Mouse (Mus musculus) embryo, embryonic 11.5 days (tissue): ENCODE measurements around the gene Plpp6.

Experiments used
- DNase-seq: peaks from one replicate; pipeline ENCODE4 v3.0.0-alpha.2; 2012; ENCODE audit warnings: low read depth, low spot score

The Plpp6 gene

GRCm38 (mm10) chr19:28963842-28964551, at the start of gene Plpp6:
Gene Plpp6, plus strand, starts transcription at chr19:28963953.
- no peak for DNase-seq

- DNase-seq = no peak
Observed at GRCm38 (mm10) chr19:28914598-28914997, 49.2 kb upstream of the Plpp6 start.

DNA sequence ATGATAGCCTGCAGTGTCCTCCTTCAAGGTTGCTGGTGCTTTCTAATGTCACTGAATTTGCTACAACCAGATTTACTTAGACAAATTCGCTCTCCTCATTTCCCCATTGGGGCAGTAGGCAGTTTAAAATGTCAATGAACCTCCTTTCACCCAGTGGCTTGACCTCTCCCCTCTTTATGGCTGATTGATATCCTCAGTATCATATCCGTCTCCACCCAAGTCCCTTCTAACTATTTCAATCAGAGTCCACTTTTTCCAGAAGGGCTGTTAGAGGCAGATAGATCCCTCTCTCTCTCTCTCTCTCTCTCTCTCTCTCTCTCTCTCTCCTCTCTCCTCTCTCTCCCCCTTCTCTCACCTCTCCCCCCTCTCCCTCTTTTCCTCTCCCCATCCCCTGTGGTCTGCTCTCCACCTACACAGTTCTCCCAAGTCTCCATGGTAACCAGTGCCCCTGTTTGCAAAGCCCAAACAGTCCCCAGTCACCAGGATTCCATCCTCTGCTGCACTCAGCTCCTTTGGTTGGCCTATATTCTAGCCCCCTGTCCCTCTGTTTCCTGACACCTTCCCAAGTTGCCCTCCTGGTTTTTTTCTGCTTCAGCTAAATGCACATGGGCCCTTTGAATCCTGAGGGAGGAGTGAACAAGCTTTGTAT, 48.0 kb upstream of the Plpp6 start:
- DNase-seq = no peak

- DNase-seq = no peak
Observed at GRCm38 (mm10) chr19:28916492-28916891, 47.3 kb upstream of the Plpp6 start.

- no peak for DNase-seq
Observed at GRCm38 (mm10) chr19:28917839-28918238, 45.9 kb upstream of the Plpp6 start.

- no peak for DNase-seq
Observed at GRCm38 (mm10) chr19:28926366-28926765, 37.4 kb upstream of the Plpp6 start.

- DNase-seq = no peak
Observed at GRCm38 (mm10) chr19:28927396-28927795, 36.4 kb upstream of the Plpp6 start.

DNA sequence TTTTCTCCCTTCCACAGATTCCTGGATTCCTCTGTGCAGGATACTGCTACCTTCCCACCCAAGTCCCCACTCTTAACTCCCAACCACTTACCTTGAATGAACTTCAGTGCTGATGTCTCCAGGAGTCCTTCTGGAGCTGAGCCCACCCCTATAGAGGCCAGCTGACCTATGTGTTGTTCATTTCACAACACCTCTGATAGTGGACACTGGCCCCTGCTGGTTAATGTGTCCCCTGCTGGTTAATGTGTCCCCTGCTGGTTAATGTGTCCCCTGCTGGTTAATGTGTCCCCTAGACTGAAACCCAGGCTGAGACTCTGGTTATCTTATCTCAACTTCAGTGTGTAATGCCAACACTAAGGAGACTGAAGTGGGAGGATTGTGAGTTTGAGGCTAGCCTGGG, 34.7 kb upstream of the Plpp6 start:
- no peak for DNase-seq

- DNase-seq = no peak
Observed at GRCm38 (mm10) chr19:28934897-28935296, 28.9 kb upstream of the Plpp6 start.

DNA sequence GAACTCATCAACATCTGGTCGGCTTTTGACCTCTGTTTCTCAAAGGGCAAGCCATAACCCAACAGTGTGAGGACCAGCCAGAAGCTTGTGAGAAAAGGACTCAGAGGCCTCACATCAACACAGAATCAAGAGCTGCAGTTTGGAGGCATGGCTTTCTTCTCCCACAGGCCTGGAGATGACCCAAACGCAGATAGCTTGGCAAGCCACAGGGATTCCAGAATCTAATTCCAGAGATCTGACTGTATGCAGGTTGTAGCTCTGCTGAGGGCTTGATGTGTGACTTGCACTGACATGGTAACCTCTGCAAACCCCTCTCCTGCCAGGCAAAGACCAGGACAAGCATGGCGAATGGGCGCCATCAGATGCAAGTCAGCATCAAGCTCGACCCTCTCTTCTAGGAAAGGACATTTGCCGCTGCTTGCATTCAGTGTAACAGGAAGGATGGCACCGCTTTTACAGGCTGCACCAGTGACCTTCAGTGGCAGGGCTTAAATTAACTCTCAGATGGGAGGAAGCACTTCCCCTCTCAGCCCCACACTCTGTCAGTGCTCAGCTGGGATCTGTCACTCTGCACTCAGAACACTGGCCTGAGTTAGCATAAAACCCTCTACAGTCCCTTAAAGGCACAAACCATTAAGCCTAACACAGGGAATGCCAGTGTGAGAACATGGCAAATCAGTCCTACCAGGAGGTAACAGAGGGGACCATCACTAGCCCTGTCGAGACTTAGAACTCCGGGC, 23.4 kb upstream of the Plpp6 start:
- DNase-seq = no peak

DNA sequence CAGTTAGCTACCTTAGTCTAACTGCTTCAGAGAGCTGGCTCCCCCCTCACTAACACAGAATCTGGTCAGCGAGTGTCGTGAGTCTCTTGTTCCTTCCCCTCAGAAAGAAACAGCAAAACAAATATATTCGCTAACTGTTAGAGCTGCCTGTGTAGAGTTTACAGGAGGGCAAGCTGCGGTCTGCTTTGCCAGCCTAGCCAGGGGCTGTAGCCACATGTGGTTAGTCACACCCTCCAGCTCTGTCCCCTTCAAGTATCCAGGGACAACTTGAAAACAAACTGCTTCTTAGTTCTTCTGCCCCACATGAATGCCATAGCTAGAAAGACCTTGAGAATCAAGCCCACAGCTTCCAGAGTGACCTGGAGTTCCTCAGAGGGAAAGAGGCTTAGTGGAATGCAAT, 22.5 kb upstream of the Plpp6 start:
- no peak for DNase-seq

GRCm38 (mm10) chr19:28946782-28947181, 17.0 kb upstream of the Plpp6 start:
- DNase-seq = no peak

- no peak for DNase-seq
Observed at GRCm38 (mm10) chr19:28947311-28947710, 16.4 kb upstream of the Plpp6 start.

GRCm38 (mm10) chr19:28951251-28951650, 12.5 kb upstream of the Plpp6 start:
- no peak for DNase-seq

DNA sequence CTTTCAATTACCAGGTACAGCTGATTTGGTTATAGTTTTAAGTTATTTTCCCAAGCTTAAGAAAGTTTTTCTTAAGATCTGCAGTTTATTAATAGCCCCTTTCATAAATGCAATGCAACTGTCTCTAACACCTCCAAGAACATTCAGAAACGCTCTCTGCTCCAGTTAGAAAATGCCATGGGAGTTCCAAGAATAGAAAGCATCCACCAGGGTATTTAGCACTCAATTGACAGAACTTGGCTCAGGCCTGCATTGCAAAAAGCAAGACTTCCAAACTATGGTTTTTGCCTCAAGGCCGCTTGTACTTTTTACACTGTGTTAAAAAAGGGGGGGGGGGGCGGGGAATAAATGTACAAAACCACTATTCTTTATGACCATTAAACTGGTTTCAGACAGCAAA, 640 bp upstream of the Plpp6 start:
- DNase-seq = no peak

- DNase-seq = no peak
Observed at GRCm38 (mm10) chr19:28963513-28963841, 276 bp upstream of the Plpp6 start.

DNA sequence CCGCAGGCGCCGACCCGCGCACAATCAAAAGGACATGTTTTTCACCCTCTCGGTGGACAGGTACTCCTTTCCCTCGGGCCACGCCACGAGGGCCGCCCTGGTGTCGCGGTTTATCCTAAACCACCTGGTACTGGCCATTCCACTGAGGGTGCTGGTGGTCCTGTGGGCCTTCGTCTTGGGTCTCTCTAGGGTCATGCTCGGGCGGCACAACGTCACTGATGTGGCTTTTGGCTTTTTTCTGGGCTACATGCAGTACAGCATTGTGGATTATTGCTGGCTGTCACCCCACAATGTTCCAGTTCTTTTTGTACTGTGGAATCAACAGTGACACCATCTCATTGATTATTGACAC, 775 bp downstream of the Plpp6 start:
- DNase-seq = no peak

GRCm38 (mm10) chr19:28967652-28968051, 3.9 kb downstream of the Plpp6 start, which contains the start of gene 4430402I18Rik:
Gene 4430402I18Rik, minus strand, starts transcription at chr19:28967800.
- DNase-seq = no peak

- DNase-seq = no peak
Observed at GRCm38 (mm10) chr19:28968178-28968577, 4.4 kb downstream of the Plpp6 start.

GRCm38 (mm10) chr19:28969231-28969630, 5.5 kb downstream of the Plpp6 start:
- DNase-seq = no peak

DNA sequence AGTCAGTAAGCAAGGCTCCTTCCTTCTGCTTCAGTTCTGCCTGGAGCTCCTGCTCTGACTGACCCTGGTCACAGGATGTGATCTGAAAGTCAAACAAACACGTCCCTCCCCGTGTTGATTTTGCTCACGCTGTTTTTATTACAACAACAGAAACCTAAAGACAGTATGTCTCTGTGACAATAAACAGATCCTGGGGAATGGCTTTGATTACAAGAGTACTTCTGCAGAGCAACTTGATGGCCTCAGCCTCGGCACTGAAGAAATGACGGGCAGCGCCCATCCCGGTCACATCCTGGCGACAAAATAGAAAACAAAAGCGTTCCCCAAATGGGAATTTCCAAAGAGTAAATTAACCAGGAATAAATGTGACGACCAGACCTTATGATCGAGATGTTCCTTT, 6.5 kb downstream of the Plpp6 start:
- no peak for DNase-seq

DNA sequence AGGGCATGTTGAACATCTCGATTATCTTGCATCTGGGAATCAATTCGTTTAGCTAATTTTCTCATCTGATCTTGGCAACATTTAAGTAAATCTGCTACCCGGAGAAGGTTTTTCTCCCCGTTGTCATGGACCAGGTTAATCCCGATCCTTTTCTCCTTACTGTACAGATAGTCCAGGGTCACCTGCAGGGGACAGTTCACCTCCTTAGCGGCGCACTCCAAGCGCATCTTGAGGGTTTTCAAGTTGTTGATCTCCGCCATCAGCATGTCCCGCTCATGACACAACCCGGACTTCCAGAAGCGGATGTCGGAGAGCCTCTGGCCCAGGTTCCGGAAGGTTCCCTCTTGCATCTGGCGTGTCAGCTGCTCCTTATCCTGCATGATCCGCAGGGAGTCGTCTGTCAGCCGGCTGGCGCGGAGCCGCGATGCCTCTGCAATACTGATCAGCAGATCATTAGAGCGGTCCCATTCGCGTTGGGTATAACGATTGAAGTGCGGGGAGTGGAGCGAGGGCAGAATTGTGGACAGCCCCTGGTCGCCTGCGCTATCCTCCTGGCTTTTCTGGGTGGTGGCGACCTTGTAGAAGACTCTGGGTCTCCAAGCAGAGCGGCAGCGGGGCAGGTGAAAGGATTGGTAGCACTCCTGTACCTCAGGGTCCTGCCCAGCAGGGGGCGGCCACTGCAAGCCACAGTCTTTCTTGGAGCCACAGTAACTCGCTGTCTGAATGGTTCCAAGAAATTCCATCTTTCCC, 11.3 kb downstream of the Plpp6 start:
- no peak for DNase-seq
